Mouse (Mus musculus) splenic B cell, adult 2 months (primary cell): Measurements from ENCODE around the gene Dnase2b.

Source experiments
- DNase-seq: peaks from one replicate; pipeline ENCODE4 v3.0.0-alpha.2; 2011; ENCODE audit warnings: low read depth, low spot score
- H3K27me3 ChIP-seq: 2 replicates; pipeline ENCODE4 v1.6.1; 2012; ENCODE audit warnings: mild to moderate bottlenecking, low read length, moderate library complexity, mixed read lengths; ENCODE audit not compliant: control insufficient read depth, poor library complexity, insufficient read depth, severe bottlenecking
- H3K36me3 ChIP-seq: 2 replicates; pipeline ENCODE4 v1.6.1; 2012; ENCODE audit warnings: mild to moderate bottlenecking, low read length, moderate library complexity, mixed read lengths; ENCODE audit not compliant: control insufficient read depth, poor library complexity, insufficient read depth, severe bottlenecking

Gene Dnase2b

DNA sequence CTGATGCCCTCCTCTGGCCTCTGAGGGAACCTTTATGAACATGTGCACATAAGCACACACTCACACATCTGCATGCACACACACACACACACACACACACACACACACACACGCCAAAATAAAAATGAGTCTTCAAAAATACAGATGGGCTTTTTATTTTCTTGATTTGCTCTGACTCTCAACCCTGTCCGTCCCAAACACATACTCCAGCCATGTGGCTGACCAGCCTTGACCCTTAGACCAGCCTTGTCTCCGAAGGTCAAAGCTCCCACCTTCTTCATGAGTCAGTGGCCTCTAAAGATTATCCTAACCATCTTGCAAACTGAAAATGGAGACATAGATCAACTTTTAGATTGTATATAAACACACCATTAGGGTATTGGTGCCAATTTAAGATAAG is 45.8 kb downstream of the Dnase2b start:
- no peak for DNase-seq
- H3K27me3 ChIP-seq = no peaks in the 10 kb centered on the region

DNA sequence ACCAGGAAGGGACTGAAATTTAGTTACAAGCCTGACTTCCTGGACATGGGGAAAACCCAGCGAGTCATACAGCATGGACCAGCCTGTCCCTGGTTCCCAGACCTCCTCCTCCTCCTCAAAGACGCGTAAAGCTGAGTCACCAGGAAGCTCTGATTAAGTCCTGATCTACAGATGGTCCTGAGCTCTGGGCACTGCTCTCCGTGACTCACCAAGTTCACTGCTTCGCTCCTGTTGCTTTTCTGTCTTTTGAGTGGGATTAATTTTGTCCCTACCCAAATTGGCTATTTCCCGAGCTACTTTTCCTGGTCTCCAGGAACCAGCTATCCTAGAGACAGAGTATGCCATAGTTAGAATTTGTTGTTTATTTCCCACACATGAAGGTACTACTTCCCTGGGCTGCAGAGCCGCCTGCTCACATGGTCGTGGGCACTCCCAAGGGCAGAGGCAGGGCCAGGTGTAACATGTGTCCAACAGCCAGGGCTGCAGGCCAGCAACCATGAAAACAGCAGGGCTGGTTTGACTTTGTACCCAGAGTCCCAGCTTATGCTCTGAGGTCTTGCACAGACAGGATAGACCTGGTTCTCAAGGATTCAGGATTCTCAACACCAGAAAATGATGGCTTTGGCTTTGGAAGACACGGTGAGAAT is 47.4 kb downstream of the Dnase2b start:
- Histone ChIP-seq H3K36me3 (no peaks in the 10 kb centered on the region), H3K27me3 (no peaks in the 10 kb centered on the region)
- no peak for DNase-seq

More for the DNA sequence above, 45.8 kb downstream of the Dnase2b start:
- no peaks in the 10 kb centered on the region for H3K36me3 ChIP-seq

DNA sequence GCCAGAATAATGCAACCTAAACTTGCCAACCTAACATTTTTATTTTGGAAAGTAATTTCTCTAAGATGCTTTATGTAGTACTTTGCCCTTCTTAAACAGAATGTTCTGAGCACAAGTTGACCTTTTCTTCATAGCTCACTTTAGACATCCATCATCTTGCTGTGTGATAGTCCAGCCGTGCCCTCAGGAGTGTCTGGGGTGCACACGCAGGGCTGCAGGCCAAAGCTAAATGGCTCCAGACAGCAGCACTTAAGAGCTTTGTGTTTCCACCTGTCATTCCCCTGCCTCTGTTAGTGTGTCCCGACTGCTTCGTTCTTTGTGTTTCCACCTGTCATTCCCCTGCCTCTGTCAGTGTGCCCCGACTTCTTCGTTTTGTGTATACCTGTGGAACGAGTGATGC is 48.0 kb downstream of the Dnase2b start:
- Histone ChIP-seq H3K36me3 (no peaks in the 10 kb centered on the region), H3K27me3 (no peaks in the 10 kb centered on the region)
- no peak for DNase-seq

DNA sequence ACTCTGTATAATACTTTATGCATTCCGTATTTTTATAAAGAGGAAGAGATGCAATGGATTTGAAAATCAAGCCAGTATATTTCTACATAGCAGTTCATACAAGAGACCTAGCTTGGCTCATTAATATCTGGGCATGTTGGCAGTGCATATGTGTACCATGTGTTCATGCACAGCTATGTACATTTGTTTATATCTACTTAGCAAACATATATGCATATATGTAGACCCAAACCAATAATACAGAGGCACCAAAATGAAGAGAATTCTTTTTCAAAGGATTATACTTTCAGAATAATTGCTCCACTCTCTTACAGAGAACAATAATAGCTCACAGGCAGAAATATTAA is 50.4 kb downstream of the Dnase2b start:
- DNase-seq = no peak
- Histone ChIP-seq H3K36me3 (no peaks in the 10 kb centered on the region), H3K27me3 (no peaks in the 10 kb centered on the region)

DNA sequence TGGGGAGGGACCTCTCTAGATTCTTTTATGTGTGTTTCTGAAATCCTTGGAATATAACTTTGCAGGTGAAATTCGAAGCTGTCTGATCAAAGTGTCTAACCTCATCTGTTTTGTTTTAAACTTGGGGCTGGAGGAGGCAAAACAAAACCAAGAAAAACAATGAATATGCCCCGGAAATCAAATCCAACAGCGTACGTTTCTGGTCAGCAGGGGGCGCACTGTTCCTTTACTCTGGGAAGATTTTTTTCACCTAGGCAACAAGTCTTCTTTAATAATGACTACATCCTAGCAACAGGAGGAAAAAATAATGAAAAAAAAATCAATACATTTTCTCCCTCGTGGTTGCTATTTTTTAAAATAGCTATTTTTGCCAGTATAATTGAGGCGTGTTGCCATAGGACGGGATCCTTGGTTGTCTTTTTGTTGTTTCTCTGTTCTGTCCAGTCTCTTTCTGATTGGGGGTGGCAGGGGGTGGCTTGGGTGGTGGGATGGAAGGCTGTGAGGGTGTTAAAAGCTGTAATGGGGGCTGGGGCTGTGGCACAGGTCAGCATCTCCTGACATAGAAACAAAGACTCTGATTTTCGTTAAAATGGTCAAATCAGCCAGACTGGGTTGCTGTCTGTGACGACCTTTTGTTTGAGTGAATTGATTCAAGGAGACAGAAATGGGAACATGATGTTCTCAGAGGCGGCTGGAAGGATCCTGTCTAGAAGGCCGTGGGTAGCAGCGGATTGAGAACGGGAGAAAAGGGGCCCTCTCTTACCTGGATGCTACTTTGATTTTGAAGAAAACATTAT is 50.9 kb downstream of the Dnase2b start:
- no peaks in the 10 kb centered on the region for H3K36me3 ChIP-seq
- peak; percentile 80 for DNase-seq
- H3K27me3 ChIP-seq = no peaks in the 10 kb centered on the region

DNA sequence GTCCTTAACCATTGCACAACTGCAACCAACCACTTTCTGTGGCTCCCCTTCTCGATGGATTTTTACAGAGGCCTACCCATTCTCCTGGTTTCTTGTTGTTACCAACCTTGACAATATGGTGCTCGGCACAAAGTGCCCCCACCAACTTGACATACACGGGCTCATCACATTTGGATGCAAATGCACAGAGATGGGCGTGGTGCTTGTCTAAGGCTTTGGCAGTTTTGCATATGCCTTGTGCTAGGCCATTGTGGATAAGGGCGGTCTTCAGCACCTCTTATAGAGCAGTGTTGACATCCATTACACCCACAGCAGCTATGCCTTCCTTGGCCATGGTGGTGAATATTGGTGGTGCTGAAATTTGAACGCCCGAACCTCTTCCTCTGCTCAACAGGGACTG is 52.5 kb downstream of the Dnase2b start:
- Histone ChIP-seq H3K36me3 (no peaks in the 10 kb centered on the region), H3K27me3 (no peaks in the 10 kb centered on the region)
- DNase-seq = no peak

DNA sequence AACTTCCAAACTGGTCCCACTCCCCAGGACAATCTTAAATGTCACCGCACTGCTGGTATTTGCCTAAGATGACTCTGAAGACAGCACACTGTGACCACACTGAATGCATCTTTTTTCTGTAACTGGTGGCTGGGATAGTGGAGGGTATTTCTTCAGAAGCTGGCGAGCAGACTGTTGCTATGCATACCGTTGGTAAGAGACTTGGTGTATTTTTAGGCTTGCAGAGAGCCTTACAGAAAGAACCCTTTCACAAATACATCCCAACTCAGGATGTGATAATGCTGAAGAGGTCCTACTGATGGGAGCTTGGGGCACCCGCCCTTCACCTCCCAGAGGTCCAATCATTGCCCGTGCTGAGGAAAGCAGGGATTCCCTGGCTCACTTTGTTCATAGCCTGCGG is 57.9 kb downstream of the Dnase2b start:
- H3K36me3 ChIP-seq = no peaks in the 10 kb centered on the region

DNA sequence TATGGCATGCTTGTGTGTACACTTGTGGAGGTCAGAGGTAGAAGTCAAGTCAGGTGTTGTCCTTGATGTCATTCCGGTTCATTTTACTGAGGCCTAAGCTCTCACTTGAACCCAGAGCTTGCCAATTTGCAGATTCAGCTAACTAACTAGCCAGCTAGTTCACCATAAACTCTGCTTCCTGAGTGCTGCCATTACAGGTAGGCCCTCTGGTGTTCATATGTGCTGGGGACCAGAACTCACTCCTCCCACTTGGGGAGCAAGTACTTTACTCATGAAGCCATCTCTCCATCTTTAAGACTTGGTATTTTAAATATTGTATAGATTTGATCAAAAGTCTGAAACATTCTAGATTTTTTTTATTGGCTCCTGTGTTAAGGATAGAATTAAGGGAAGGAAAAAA is 58.8 kb downstream of the Dnase2b start:
- Histone ChIP-seq H3K27me3 (no peaks in the 10 kb centered on the region), H3K36me3 (no peaks in the 10 kb centered on the region)
- no peak for DNase-seq

More for the DNA sequence above, 57.9 kb downstream of the Dnase2b start:
- DNase-seq = no peak
- no peaks in the 10 kb centered on the region for H3K27me3 ChIP-seq

DNA sequence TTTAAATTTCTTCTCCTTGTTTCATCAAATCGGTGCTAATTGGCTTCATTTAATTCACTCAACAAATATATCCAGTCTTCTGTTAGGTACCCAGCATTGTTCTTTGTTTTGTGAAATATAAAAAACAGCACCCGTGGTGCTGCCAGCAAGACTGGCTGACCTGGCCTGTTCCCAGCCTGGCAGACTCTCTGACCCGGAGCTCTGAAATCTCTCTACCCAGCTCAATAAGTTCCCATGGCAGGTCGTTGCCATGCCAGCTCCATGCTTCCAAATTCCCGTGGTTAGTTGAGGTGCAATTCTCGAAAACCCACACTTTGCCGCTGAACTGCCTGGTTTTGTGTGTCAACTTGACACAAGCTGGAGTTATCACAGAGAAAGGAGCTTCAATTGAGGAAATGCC is 60.6 kb downstream of the Dnase2b start:
- DNase-seq = no peak
- H3K27me3 ChIP-seq = no peaks in the 10 kb centered on the region
- no peaks in the 10 kb centered on the region for H3K36me3 ChIP-seq

DNA sequence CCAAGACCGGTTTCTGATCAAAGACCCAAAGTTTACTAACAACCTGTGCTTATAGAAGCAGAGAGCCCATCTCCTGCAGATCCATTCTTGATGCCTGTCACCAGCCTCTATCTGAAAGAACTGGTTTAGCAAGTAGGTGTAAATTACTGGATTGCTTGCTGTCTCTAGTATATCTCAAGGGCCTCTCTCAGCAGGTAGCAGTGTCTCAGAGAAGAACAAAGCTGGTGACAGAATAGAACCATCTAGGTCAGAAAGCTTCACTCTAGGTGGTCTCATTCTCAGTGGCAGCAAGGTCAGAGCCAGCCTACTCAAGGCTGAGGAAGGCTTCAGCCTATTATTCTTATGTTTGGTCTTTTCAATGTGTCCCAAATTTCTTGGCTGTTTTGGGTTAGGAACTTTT is 71.8 kb downstream of the Dnase2b start:
- DNase-seq = no peak
- no peaks in the 10 kb centered on the region for H3K27me3 ChIP-seq
- H3K36me3 ChIP-seq = no peaks in the 10 kb centered on the region

DNA sequence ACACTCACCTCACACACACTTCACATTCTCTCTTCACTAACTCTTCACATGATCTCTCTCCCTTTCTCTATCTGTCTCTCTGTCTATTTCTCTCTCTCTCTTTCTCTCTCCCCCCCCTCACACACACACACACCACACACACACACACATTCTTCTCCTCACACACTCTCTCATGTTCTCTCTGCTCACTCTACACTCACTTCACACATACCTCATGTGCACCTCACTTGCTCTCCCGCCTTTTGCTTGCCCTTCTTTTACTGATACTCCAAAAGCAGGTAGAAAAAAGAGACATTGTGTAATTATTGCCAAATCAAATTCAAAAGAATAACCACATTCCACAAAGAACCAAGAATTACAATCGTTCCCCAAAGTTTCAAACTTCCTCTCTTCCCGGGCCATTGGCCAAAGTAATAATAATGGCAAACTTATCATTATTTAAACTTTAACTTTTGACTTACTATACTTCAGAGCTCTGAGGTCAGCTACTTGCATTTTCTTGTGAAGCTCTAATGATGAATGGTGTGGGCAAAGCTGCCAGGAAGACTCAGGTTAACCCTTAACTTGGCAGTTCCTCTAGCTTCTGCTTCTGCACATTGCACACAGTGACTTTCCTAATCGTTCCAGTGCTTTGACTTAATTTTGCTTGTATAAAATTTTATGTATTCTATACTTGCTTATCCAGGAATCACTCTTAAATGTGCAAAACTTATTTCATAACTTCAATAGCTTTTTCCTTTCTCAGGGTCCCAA is 74.7 kb downstream of the Dnase2b start:
- Histone ChIP-seq H3K27me3 (no peaks in the 10 kb centered on the region), H3K36me3 (no peaks in the 10 kb centered on the region)
- DNase-seq = no peak

DNA sequence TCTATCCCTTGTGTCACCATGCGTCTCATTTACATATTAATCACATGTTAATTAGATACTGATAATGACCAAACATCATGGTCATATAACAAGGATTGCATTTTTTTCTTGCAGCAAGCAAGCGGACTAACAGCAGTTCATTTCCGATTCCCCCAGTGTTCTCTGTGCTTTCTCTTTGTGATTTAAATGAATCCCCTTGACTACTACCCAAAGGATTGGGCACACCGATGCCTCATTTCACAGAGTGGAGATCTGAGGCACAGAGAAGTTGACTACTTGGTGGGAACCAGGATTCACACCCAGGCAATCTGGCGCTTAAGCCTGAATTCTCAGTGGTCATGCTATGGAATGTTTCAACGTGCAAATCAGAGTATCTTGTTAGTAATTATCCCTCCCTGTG is 80.4 kb downstream of the Dnase2b start:
- no peaks in the 10 kb centered on the region for H3K27me3 ChIP-seq

More for the DNA sequence above, 80.4 kb downstream of the Dnase2b start:
- DNase-seq = no peak
- no peaks in the 10 kb centered on the region for H3K36me3 ChIP-seq
